Mouse (Mus musculus): ENCODE measurements around the gene Gab2. TPM values are rescaled to one million over a fixed set of nuclear protein-coding genes. Genes with fewer than 3 reads are reported as not detected.
A peak's percentile ranks its signal among the peaks of the same experiment; 100 is the strongest.

Gab2 gene
- polyA plus RNA-seq, 1 experiment from 2014 or later: 17.5 TPM

GRCm38 (mm10) chr7:97296986-97297385, 215.6 kb downstream of the Gab2 start:
- Histone ChIP-seq H3K36me3 (peaks cover 10% of the 10 kb centered on the region; the same call in 1 of the 2 replicates), H3K4me2 (no peak overlapping the region), H3K27ac (replicated peaks) (no peak overlapping the region), H3K4me1 (replicated peaks) (no peaks in the 10 kb centered on the region), H3K9ac (no peak overlapping the region), H3K27me3 (no peaks in the 10 kb centered on the region), H3K9me3 (no peaks in the 10 kb centered on the region), H3K4me3 (no peak overlapping the region)
- ATAC-seq (ENCODE audit: low FRiP score, low read depth): no peak
- WGBS: 53% methylated on average over 2 of the region's 2 CpGs

DNA sequence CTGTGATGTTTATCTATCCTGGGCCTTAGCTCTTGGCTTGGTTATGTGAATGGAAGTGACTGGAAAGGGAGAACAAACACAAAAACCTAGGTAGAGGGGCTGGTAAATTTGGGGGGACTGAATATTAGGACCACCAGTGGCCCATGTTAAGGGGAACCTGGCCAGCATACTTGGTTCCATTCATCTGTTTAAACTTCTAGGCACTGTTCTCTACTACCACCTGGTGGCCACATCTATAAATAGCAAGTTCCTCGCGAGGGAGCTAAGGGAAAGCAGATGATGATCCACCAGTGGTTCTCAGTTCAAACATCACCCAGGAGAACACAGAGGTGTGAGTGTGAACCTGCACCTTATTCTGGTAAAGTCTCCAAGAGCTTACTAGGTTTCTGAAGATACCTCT, 216.1 kb downstream of the Gab2 start:
- Histone ChIP-seq H3K27me3 (no peaks in the 10 kb centered on the region), H3K9me3 (no peaks in the 10 kb centered on the region), H3K9ac (no peak overlapping the region), H3K27ac (replicated peaks) (no peak overlapping the region), H3K4me2 (no peak overlapping the region), H3K4me3 (no peak overlapping the region), H3K4me1 (replicated peaks) (no peaks in the 10 kb centered on the region), H3K36me3 (peaks cover 15% of the 10 kb centered on the region; the same call in 1 of the 2 replicates)
- WGBS: 5% methylated on average over 2 of the region's 2 CpGs
- peak; percentile 42 for ATAC-seq (ENCODE audit: low FRiP score, low read depth)

DNA sequence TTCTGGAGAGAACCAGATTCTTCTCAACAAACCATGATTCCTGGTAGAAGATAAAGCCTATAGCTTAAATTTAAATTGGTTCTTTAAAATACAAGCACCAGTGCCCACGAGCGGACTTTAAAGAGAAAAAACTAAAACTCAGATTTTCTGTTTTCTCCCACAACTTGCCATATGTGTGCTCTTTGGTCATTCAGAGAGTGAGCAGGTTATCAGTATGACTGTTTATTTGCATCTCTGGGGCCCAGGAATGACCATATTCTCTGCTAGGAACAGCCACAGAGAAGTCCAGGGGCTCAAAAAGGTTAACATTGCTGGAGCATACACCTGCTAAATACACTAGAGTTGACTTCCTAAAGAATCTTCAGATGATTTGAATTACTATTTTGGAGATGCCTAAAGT, 216.9 kb downstream of the Gab2 start:
- H3K9ac ChIP-seq: no peak overlapping the region
- no peaks in the 10 kb centered on the region for H3K27me3 ChIP-seq
- no peak for ATAC-seq (ENCODE audit: low FRiP score, low read depth)
- WGBS: 93% methylated on average over 2 of the region's 2 CpGs
- no peak overlapping the region for H3K4me2 ChIP-seq
- peaks cover 21% of the 10 kb centered on the region; the same call in 1 of the 2 replicates for H3K36me3 ChIP-seq
- no peak overlapping the region for H3K27ac ChIP-seq (replicated peaks)
- no peak overlapping the region for H3K4me3 ChIP-seq
- H3K4me1 ChIP-seq (replicated peaks): no peaks in the 10 kb centered on the region
- H3K9me3 ChIP-seq: no peaks in the 10 kb centered on the region

GRCm38 (mm10) chr7:97298943-97299342, 217.6 kb downstream of the Gab2 start:
- Histone ChIP-seq H3K4me2 (no peak overlapping the region), H3K27me3 (no peaks in the 10 kb centered on the region), H3K27ac (replicated peaks) (no peak overlapping the region), H3K36me3 (peaks cover 27% of the 10 kb centered on the region), H3K4me1 (replicated peaks) (no peaks in the 10 kb centered on the region), H3K9ac (no peak overlapping the region), H3K9me3 (no peaks in the 10 kb centered on the region), H3K4me3 (no peak overlapping the region)
- 81% methylated on average over 6 of the region's 6 CpGs for WGBS
- no peak for ATAC-seq (ENCODE audit: low FRiP score, low read depth)

GRCm38 (mm10) chr7:97300914-97301313, 219.5 kb downstream of the Gab2 start:
- Histone ChIP-seq H3K4me2 (no peak overlapping the region), H3K4me3 (no peak overlapping the region), H3K27me3 (no peaks in the 10 kb centered on the region), H3K36me3 (peaks cover 43% of the 10 kb centered on the region), H3K9ac (no peak overlapping the region), H3K27ac (replicated peaks) (no peak overlapping the region), H3K9me3 (no peaks in the 10 kb centered on the region), H3K4me1 (replicated peaks) (no peaks in the 10 kb centered on the region)
- WGBS: 93% methylated on average over 2 of the region's 2 CpGs
- ATAC-seq (ENCODE audit: low FRiP score, low read depth): no peak

GRCm38 (mm10) chr7:97301321-97301720, 219.9 kb downstream of the Gab2 start:
- H3K36me3 ChIP-seq: peaks cover 47% of the 10 kb centered on the region
- H3K9me3 ChIP-seq: no peaks in the 10 kb centered on the region
- 91% methylated on average over 8 of the region's 8 CpGs for WGBS
- no peak overlapping the region for H3K4me3 ChIP-seq
- H3K9ac ChIP-seq: no peak overlapping the region
- no peaks in the 10 kb centered on the region for H3K4me1 ChIP-seq (replicated peaks)
- H3K4me2 ChIP-seq: no peak overlapping the region
- H3K27ac ChIP-seq (replicated peaks): no peak overlapping the region
- ATAC-seq (ENCODE audit: low FRiP score, low read depth): no peak
- no peaks in the 10 kb centered on the region for H3K27me3 ChIP-seq

GRCm38 (mm10) chr7:97302261-97302660, 220.9 kb downstream of the Gab2 start:
- H3K27me3 ChIP-seq: no peaks in the 10 kb centered on the region
- H3K4me1 ChIP-seq (replicated peaks): no peaks in the 10 kb centered on the region
- no peak overlapping the region for H3K9ac ChIP-seq
- 92% methylated on average over 4 of the region's 4 CpGs for WGBS
- H3K9me3 ChIP-seq: no peaks in the 10 kb centered on the region
- no peak for ATAC-seq (ENCODE audit: low FRiP score, low read depth)
- H3K4me2 ChIP-seq: no peak overlapping the region
- peaks cover 55% of the 10 kb centered on the region for H3K36me3 ChIP-seq
- H3K4me3 ChIP-seq: no peak overlapping the region
- H3K27ac ChIP-seq (replicated peaks): no peak overlapping the region

- Histone ChIP-seq H3K9me3 (no peaks in the 10 kb centered on the region), H3K4me2 (no peak overlapping the region), H3K4me3 (no peak overlapping the region), H3K27ac (replicated peaks) (no peak overlapping the region), H3K4me1 (replicated peaks) (no peaks in the 10 kb centered on the region), H3K9ac (no peak overlapping the region), H3K36me3 (peaks cover 55% of the 10 kb centered on the region), H3K27me3 (no peaks in the 10 kb centered on the region)
- ATAC-seq (ENCODE audit: low FRiP score, low read depth): no peak
- 80% methylated on average over 4 of the region's 4 CpGs for WGBS
Measured at GRCm38 (mm10) chr7:97302876-97303275, 221.5 kb downstream of the Gab2 start.

DNA sequence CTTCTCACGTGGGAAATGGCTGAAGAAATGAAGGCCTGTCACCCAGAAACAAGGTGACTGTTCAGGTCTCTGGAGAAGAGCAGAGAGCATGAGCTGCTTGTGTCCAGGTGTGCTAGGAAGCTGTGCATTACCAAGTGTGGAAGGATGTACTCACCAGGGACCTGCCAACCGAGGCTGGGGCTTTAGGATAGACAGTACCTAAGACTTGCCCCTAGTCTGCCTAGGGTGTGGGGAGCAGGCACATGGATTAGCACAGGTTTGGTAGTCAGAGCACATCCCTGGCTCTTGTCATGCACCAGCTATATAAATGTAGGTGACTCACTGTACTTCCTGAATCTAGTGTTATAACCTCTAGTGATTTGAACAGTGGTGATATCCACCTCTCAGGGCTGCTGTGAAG, 222.2 kb downstream of the Gab2 start:
- WGBS: 81% methylated on average over 2 of the region's 2 CpGs
- Histone ChIP-seq H3K9me3 (no peaks in the 10 kb centered on the region), H3K36me3 (peaks cover 61% of the 10 kb centered on the region), H3K27ac (replicated peaks) (no peak overlapping the region), H3K27me3 (no peaks in the 10 kb centered on the region), H3K9ac (no peak overlapping the region), H3K4me1 (replicated peaks) (no peaks in the 10 kb centered on the region), H3K4me2 (no peak overlapping the region), H3K4me3 (no peak overlapping the region)
- ATAC-seq (ENCODE audit: low FRiP score, low read depth): no peak

DNA sequence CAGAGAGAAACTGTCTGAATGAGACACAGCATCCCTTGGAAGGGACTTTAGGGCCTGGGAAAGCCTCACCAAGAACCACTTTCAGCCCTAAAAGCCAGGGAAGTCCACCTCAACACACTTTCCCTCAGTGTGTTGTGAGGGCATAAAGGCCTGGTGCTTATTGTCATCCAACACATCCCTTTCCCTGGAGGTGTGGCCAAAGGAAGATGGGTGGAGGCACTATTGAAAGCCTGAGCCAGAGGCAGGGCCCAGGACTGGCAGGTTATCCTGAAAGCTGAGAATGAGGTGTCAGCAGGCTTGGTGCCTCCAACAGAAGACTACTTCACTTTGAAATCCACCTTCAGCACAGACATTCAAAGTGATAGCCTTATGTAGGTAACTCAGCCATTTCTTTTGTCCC, 223.1 kb downstream of the Gab2 start:
- H3K4me3 ChIP-seq: no peak overlapping the region
- H3K27ac ChIP-seq (replicated peaks): no peak overlapping the region
- no peaks in the 10 kb centered on the region for H3K27me3 ChIP-seq
- H3K4me2 ChIP-seq: no peak overlapping the region
- no peak overlapping the region for H3K9ac ChIP-seq
- H3K4me1 ChIP-seq (replicated peaks): no peaks in the 10 kb centered on the region
- H3K9me3 ChIP-seq: no peaks in the 10 kb centered on the region
- peaks cover 67% of the 10 kb centered on the region for H3K36me3 ChIP-seq
- ATAC-seq (ENCODE audit: low FRiP score, low read depth): no peak

- ATAC-seq (ENCODE audit: low FRiP score, low read depth): no peak
- no peaks in the 10 kb centered on the region for H3K9me3 ChIP-seq
- 96% methylated on average over 4 of the region's 4 CpGs for WGBS
- H3K27ac ChIP-seq (replicated peaks): no peak overlapping the region
- no peak overlapping the region for H3K9ac ChIP-seq
- H3K36me3 ChIP-seq: peaks cover 70% of the 10 kb centered on the region
- H3K4me2 ChIP-seq: no peak overlapping the region
- no peaks in the 10 kb centered on the region for H3K4me1 ChIP-seq (replicated peaks)
- H3K4me3 ChIP-seq: no peak overlapping the region
- no peaks in the 10 kb centered on the region for H3K27me3 ChIP-seq
Measured at GRCm38 (mm10) chr7:97305206-97305605, 223.8 kb downstream of the Gab2 start.

- H3K36me3 ChIP-seq: peaks cover 76% of the 10 kb centered on the region
- H3K4me1 ChIP-seq (replicated peaks): no peaks in the 10 kb centered on the region
- no peak overlapping the region for H3K4me3 ChIP-seq
- H3K4me2 ChIP-seq: no peak overlapping the region
- ATAC-seq (ENCODE audit: low FRiP score, low read depth): no peak
- WGBS: 89% methylated on average over 2 of the region's 2 CpGs
- H3K27me3 ChIP-seq: no peaks in the 10 kb centered on the region
- H3K9ac ChIP-seq: no peak overlapping the region
- H3K9me3 ChIP-seq: no peaks in the 10 kb centered on the region
- no peak overlapping the region for H3K27ac ChIP-seq (replicated peaks)
Measured at GRCm38 (mm10) chr7:97306813-97307212, 225.4 kb downstream of the Gab2 start.

DNA sequence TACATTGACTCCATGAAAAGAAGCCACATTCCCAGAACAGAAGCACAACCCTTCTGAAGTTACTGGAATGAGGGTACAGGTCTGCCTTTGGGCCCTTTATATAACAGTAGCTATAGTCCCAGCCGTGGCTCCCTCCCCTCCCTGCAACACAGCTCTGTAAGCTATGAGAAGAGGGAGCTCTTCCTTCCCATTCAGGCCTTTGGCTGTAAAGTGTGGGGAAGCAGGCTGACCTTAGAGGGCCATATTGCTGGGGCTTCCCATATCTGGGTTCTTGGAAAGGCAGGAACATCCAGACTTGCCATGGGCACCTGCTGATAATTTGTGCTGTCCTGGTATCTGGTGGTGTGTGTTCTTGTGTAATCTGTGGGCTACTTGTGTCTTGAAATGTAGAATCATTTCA, 226.2 kb downstream of the Gab2 start:
- no peak overlapping the region for H3K27ac ChIP-seq (replicated peaks)
- no peaks in the 10 kb centered on the region for H3K27me3 ChIP-seq
- H3K4me3 ChIP-seq: no peak overlapping the region
- ATAC-seq (ENCODE audit: low FRiP score, low read depth): no peak
- peaks cover 75% of the 10 kb centered on the region for H3K36me3 ChIP-seq
- WGBS: 96% methylated on average over 1 of the region's 1 CpGs
- no peak overlapping the region for H3K9ac ChIP-seq
- no peaks in the 10 kb centered on the region for H3K4me1 ChIP-seq (replicated peaks)
- no peak overlapping the region for H3K4me2 ChIP-seq
- no peaks in the 10 kb centered on the region for H3K9me3 ChIP-seq
